Mouse (Mus musculus) intestine, embryonic 16.5 days (tissue): ENCODE measurements at regions not wholly inside any gene's neighbourhood (a gene's known extent, or its start where the extent isn't known, plus 50 kb on each side); places are given as distances from the start of the nearest gene placed in this dataset.

Experiments used
- ATAC-seq: fragments of 200-750 bp; cut with Nextera tagmentation; 2 replicates; pipeline ENCODE4 v1.8.0; 2017; ENCODE audit warnings: moderate TSS enrichment, moderate library complexity
- H3K27ac ChIP-seq: fragments of 300-500 bp; sonication (generic); 2 replicates; pipeline ENCODE4 v1.5.1; 2014; ENCODE audit warnings: mild to moderate bottlenecking, low read length
- H3K27me3 ChIP-seq: fragments of 300-500 bp; sonication (generic); replicated peaks from 2 replicates; pipeline ENCODE4 v1.6.1; 2014; ENCODE audit warnings: low read length, control low read depth, mixed read lengths; ENCODE audit not compliant: control insufficient read depth, insufficient read depth
- H3K36me3 ChIP-seq: fragments of 300-500 bp; sonication (generic); 2 replicates; pipeline ENCODE4 v1.6.1; 2014; ENCODE audit warnings: low read length, control low read depth; ENCODE audit not compliant: control insufficient read depth, insufficient read depth
- H3K4me1 ChIP-seq: fragments of 300-500 bp; sonication (generic); 2 replicates; pipeline ENCODE4 v1.6.1; 2014; ENCODE audit warnings: low read length, control low read depth, mixed read lengths; ENCODE audit not compliant: control insufficient read depth, insufficient read depth
- H3K4me2 ChIP-seq: fragments of 300-500 bp; sonication (generic); 2 replicates; pipeline ENCODE4 v1.6.1; 2014; ENCODE audit warnings: low read depth, low read length, control low read depth
- H3K4me3 ChIP-seq: fragments of 300-500 bp; sonication (generic); 2 replicates; pipeline ENCODE4 v1.5.1; 2014; ENCODE audit warnings: mild to moderate bottlenecking, low read length
- H3K9ac ChIP-seq: fragments of 300-500 bp; sonication (generic); 2 replicates; pipeline ENCODE4 v1.6.1; 2014; ENCODE audit warnings: low read depth, low read length
- H3K9me3 ChIP-seq: fragments of 300-500 bp; sonication (generic); 2 replicates; pipeline ENCODE4 v1.6.1; 2016; ENCODE audit warnings: low read length, control low read depth; ENCODE audit not compliant: control insufficient read depth
- WGBS: fragments of 180-500 bp; shearing (Covaris S2); extraction: QIAGEN DNeasy Blood & Tissue Kit; methylation state at CpG from one replicate; pipeline ENCODE4 v1.1.7; 2014; 5-methylcytosine and 5-hydroxymethylcytosine counted together

GRCm38 (mm10) chr13:16291661-16292291 lies 280.1 kb downstream of the Inhba start:
- WGBS: 75% methylated on average over 6 of the region's 6 CpGs
- H3K36me3 ChIP-seq: no peaks in the 10 kb centered on the region
- H3K4me2 ChIP-seq: no peak overlapping the region; the same call in 1 of the 2 replicates
- no peaks in the 10 kb centered on the region for H3K27me3 ChIP-seq
- H3K27ac ChIP-seq: no peak overlapping the region
- H3K9ac ChIP-seq: no peak overlapping the region
- no peaks in the 10 kb centered on the region for H3K9me3 ChIP-seq
- no peaks in the 10 kb centered on the region for H3K4me1 ChIP-seq
- peak; percentile 98 for ATAC-seq
- no peak overlapping the region for H3K4me3 ChIP-seq

- ATAC-seq: no peak
- Histone ChIP-seq H3K4me3 (no peak overlapping the region), H3K27ac (no peak overlapping the region), H3K27me3 (no peaks in the 10 kb centered on the region), H3K9me3 (no peaks in the 10 kb centered on the region), H3K4me1 (no peaks in the 10 kb centered on the region), H3K4me2 (no peak overlapping the region), H3K36me3 (no peaks in the 10 kb centered on the region), H3K9ac (no peak overlapping the region)
- WGBS: 72% methylated on average over 2 of the region's 2 CpGs
Measured at GRCm38 (mm10) chr13:16299756-16300155, 288.1 kb downstream of the Inhba start.

GRCm38 (mm10) chr13:16314669-16315068 lies 303.0 kb downstream of the Inhba start:
- H3K4me3 ChIP-seq: no peak overlapping the region
- H3K9ac ChIP-seq: no peak overlapping the region
- H3K9me3 ChIP-seq: no peaks in the 10 kb centered on the region
- no peaks in the 10 kb centered on the region for H3K27me3 ChIP-seq
- no peaks in the 10 kb centered on the region for H3K36me3 ChIP-seq
- H3K4me1 ChIP-seq: no peaks in the 10 kb centered on the region
- WGBS: 87% methylated on average over 2 of the region's 2 CpGs
- H3K4me2 ChIP-seq: no peak overlapping the region
- ATAC-seq: no peak
- no peak overlapping the region for H3K27ac ChIP-seq

GRCm38 (mm10) chr13:16315689-16316088 lies 304.0 kb downstream of the Inhba start:
- WGBS: 68% methylated on average over 2 of the region's 2 CpGs
- Histone ChIP-seq H3K4me2 (no peak overlapping the region), H3K36me3 (no peaks in the 10 kb centered on the region), H3K4me1 (no peaks in the 10 kb centered on the region), H3K27ac (no peak overlapping the region), H3K9me3 (no peaks in the 10 kb centered on the region), H3K27me3 (no peaks in the 10 kb centered on the region), H3K9ac (no peak overlapping the region), H3K4me3 (no peak overlapping the region)
- no peak for ATAC-seq

GRCm38 (mm10) chr13:16316581-16316980 lies 304.9 kb downstream of the Inhba start:
- Histone ChIP-seq H3K9ac (no peak overlapping the region), H3K27me3 (no peaks in the 10 kb centered on the region), H3K4me1 (no peaks in the 10 kb centered on the region), H3K27ac (no peak overlapping the region), H3K36me3 (no peaks in the 10 kb centered on the region), H3K4me3 (no peak overlapping the region), H3K9me3 (no peaks in the 10 kb centered on the region), H3K4me2 (no peak overlapping the region)
- WGBS: 86% methylated on average over 2 of the region's 2 CpGs
- no peak for ATAC-seq

- H3K27me3 ChIP-seq: no peaks in the 10 kb centered on the region
- no peaks in the 10 kb centered on the region for H3K9me3 ChIP-seq
- no peak overlapping the region for H3K27ac ChIP-seq
- no peak for ATAC-seq
- 27% methylated on average over 3 of the region's 3 CpGs for WGBS
- no peaks in the 10 kb centered on the region for H3K4me1 ChIP-seq
- H3K4me3 ChIP-seq: no peak overlapping the region
- H3K4me2 ChIP-seq: no peak overlapping the region
- H3K9ac ChIP-seq: no peak overlapping the region
- no peaks in the 10 kb centered on the region for H3K36me3 ChIP-seq
Measured at GRCm38 (mm10) chr13:16317412-16317811, 305.8 kb downstream of the Inhba start.

- WGBS: 85% methylated on average over 4 of the region's 4 CpGs
- Histone ChIP-seq H3K36me3 (no peaks in the 10 kb centered on the region), H3K4me2 (no peak overlapping the region), H3K27ac (no peak overlapping the region), H3K9me3 (no peaks in the 10 kb centered on the region), H3K4me3 (no peak overlapping the region), H3K27me3 (no peaks in the 10 kb centered on the region), H3K9ac (no peak overlapping the region), H3K4me1 (no peaks in the 10 kb centered on the region)
- no peak for ATAC-seq
Measured at GRCm38 (mm10) chr13:16320392-16320791, 308.7 kb downstream of the Inhba start.

- Histone ChIP-seq H3K9ac (no peak overlapping the region), H3K27me3 (no peaks in the 10 kb centered on the region), H3K36me3 (no peaks in the 10 kb centered on the region), H3K4me2 (no peak overlapping the region), H3K4me3 (no peak overlapping the region), H3K27ac (no peak overlapping the region), H3K9me3 (no peaks in the 10 kb centered on the region), H3K4me1 (no peaks in the 10 kb centered on the region)
- 88% methylated on average over 2 of the region's 2 CpGs for WGBS
- ATAC-seq: no peak
Measured at GRCm38 (mm10) chr13:16325661-16326060, 314.0 kb downstream of the Inhba start.

GRCm38 (mm10) chr13:16341727-16342126 lies 330.1 kb downstream of the Inhba start:
- no peak overlapping the region for H3K27ac ChIP-seq
- no peaks in the 10 kb centered on the region for H3K9me3 ChIP-seq
- H3K4me2 ChIP-seq: no peak overlapping the region
- no peak for ATAC-seq
- WGBS: 90% methylated on average over 1 of the region's 1 CpGs
- H3K4me3 ChIP-seq: no peak overlapping the region
- H3K4me1 ChIP-seq: no peaks in the 10 kb centered on the region
- no peak overlapping the region for H3K9ac ChIP-seq
- H3K36me3 ChIP-seq: no peaks in the 10 kb centered on the region
- H3K27me3 ChIP-seq: no peaks in the 10 kb centered on the region

GRCm38 (mm10) chr13:16342171-16342570 lies 330.5 kb downstream of the Inhba start:
- no peak for ATAC-seq
- H3K9ac ChIP-seq: no peak overlapping the region
- H3K27ac ChIP-seq: no peak overlapping the region
- no peaks in the 10 kb centered on the region for H3K4me1 ChIP-seq
- no peaks in the 10 kb centered on the region for H3K27me3 ChIP-seq
- no peaks in the 10 kb centered on the region for H3K9me3 ChIP-seq
- 64% methylated on average over 4 of the region's 4 CpGs for WGBS
- no peak overlapping the region for H3K4me2 ChIP-seq
- no peaks in the 10 kb centered on the region for H3K36me3 ChIP-seq
- H3K4me3 ChIP-seq: no peak overlapping the region
